Mouse (Mus musculus): ENCODE results near the gene Tmed10. TPM values are rescaled to one million over a fixed set of nuclear protein-coding genes. Genes with fewer than 3 reads are reported as not detected.
A peak's percentile ranks its signal among the peaks of the same experiment; 100 is the strongest.

The Tmed10 gene
- polyA plus RNA-seq (2014; fragmentation: Nextera tagmentation; extraction: Ambion mirVana): 266 and 279 TPM in 2 replicates

GRCm38 (mm10) chr12:85374561-85375272 lies at the start of gene Tmed10:
Gene Tmed10 (minus strand): TSS chr12:85374847.
- ATAC-seq (ENCODE audit: low FRiP score) (peak; percentile 96), DNase-seq (ENCODE audit: low spot score, missing footprints) (peak; percentile 98)
- Histone ChIP-seq H3K9ac (ENCODE audit: low read length) (peak within 1 kb of the TSS; percentile 93), H3K4me1 (ENCODE audit: control insufficient read depth, insufficient read depth, low read length) (peaks cover 11% of the 10 kb centered on the region; the same call in 1 of the 2 replicates), H3K36me3 (ENCODE audit: control insufficient read depth, insufficient read depth, low read length) (no peaks in the 10 kb centered on the region), H3K4me2 (peak within 1 kb of the TSS; percentile 63), H3K4me3 (ENCODE audit: low read depth, low read length) (peak within 1 kb of the TSS; percentile 94), H3K27me3 (ENCODE audit: control insufficient read depth, insufficient read depth, low read length) (no peaks in the 10 kb centered on the region), H3K9me3 (ENCODE audit: control insufficient read depth, low read length) (no peaks in the 10 kb centered on the region), H3K27ac (ENCODE audit: low read depth, low read length) (no peak within 1 kb of the TSS; the same call in 1 of the 2 replicates)
- WGBS: under 1% methylated on average over 37 of the region's 37 CpGs

DNA sequence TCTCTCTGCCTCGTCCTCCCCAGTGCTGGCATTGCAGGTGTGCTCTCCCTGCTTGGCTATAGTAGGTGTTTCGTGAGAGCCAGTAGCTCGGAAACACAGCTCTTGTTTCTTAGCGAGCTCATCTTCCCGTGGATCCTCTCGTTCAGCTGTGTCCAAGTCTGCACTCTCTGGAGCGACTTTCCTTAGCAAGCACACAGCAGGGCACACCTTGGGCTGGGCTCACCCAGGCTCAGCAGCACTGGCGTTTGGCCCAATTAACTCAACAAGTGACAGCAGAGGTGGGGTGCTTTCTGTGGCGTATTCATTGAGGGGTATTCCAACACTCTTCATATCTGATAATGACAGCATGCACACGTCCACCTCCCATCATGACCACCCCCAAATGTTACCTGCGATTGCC lies 48.6 kb upstream of the Tmed10 start:
- DNase-seq (ENCODE audit: low spot score, missing footprints): no peak
- Histone ChIP-seq H3K9ac (ENCODE audit: low read length) (no peak overlapping the region), H3K36me3 (ENCODE audit: control insufficient read depth, insufficient read depth, low read length) (no peaks in the 10 kb centered on the region), H3K27ac (ENCODE audit: low read depth, low read length) (no peak overlapping the region), H3K4me3 (ENCODE audit: low read depth, low read length) (no peak overlapping the region), H3K4me1 (ENCODE audit: control insufficient read depth, insufficient read depth, low read length) (no peaks in the 10 kb centered on the region), H3K4me2 (no peak overlapping the region), H3K27me3 (ENCODE audit: control insufficient read depth, insufficient read depth, low read length) (no peaks in the 10 kb centered on the region), H3K9me3 (ENCODE audit: control insufficient read depth, low read length) (no peaks in the 10 kb centered on the region)
- WGBS: 85% methylated on average over 11 of the region's 11 CpGs
- no peak for ATAC-seq (ENCODE audit: low FRiP score)

- no peak for DNase-seq (ENCODE audit: low spot score, missing footprints)
- 88% methylated on average over 8 of the region's 8 CpGs for WGBS
- Histone ChIP-seq H3K9me3 (ENCODE audit: control insufficient read depth, low read length) (no peaks in the 10 kb centered on the region), H3K9ac (ENCODE audit: low read length) (no peak overlapping the region), H3K4me2 (no peak overlapping the region), H3K4me3 (ENCODE audit: low read depth, low read length) (no peak overlapping the region), H3K4me1 (ENCODE audit: control insufficient read depth, insufficient read depth, low read length) (no peaks in the 10 kb centered on the region), H3K27me3 (ENCODE audit: control insufficient read depth, insufficient read depth, low read length) (no peaks in the 10 kb centered on the region), H3K27ac (ENCODE audit: low read depth, low read length) (no peak overlapping the region), H3K36me3 (ENCODE audit: control insufficient read depth, insufficient read depth, low read length) (no peaks in the 10 kb centered on the region)
- no peak for ATAC-seq (ENCODE audit: low FRiP score)
Measured at GRCm38 (mm10) chr12:85422536-85422935, 47.9 kb upstream of the Tmed10 start.

DNA sequence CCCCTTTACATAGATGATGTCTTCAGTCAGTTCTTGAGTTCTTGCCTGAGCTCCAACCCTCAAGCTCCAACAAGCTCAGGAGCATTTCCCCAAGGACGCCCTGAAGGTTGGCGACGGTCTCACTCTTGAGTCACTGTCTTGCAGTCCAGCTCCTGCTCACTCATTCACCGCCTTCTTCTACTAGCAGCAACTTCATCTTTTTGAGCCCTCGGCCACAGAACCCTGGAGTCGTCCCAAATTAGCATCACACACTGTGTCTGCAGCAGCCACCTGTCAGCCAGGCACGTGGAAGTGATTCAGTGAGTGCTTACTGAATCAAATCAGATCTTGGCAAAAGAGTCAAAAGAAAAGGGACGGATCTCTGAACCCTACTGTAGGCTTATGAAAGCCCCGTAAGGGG lies 46.3 kb upstream of the Tmed10 start:
- Histone ChIP-seq H3K27ac (ENCODE audit: low read depth, low read length) (no peak overlapping the region), H3K4me1 (ENCODE audit: control insufficient read depth, insufficient read depth, low read length) (no peaks in the 10 kb centered on the region)
- no peak for ATAC-seq (ENCODE audit: low FRiP score)

GRCm38 (mm10) chr12:85417845-85418244 lies 43.2 kb upstream of the Tmed10 start:
- Histone ChIP-seq H3K27me3 (ENCODE audit: control insufficient read depth, insufficient read depth, low read length) (no peaks in the 10 kb centered on the region), H3K4me2 (no peak overlapping the region), H3K4me3 (ENCODE audit: low read depth, low read length) (no peak overlapping the region), H3K9ac (ENCODE audit: low read length) (no peak overlapping the region), H3K9me3 (ENCODE audit: control insufficient read depth, low read length) (no peaks in the 10 kb centered on the region), H3K27ac (ENCODE audit: low read depth, low read length) (no peak overlapping the region), H3K36me3 (ENCODE audit: control insufficient read depth, insufficient read depth, low read length) (no peaks in the 10 kb centered on the region), H3K4me1 (ENCODE audit: control insufficient read depth, insufficient read depth, low read length) (no peaks in the 10 kb centered on the region)
- ATAC-seq (ENCODE audit: low FRiP score): no peak
- 88% methylated on average over 9 of the region's 9 CpGs for WGBS
- no peak for DNase-seq (ENCODE audit: low spot score, missing footprints)

More for the DNA sequence above, 46.3 kb upstream of the Tmed10 start:
- H3K9me3 ChIP-seq (ENCODE audit: control insufficient read depth, low read length): no peaks in the 10 kb centered on the region
- 80% methylated on average over 9 of the region's 9 CpGs for WGBS
- no peak for DNase-seq (ENCODE audit: low spot score, missing footprints)
- H3K4me3 ChIP-seq (ENCODE audit: low read depth, low read length): no peak overlapping the region
- H3K36me3 ChIP-seq (ENCODE audit: control insufficient read depth, insufficient read depth, low read length): no peaks in the 10 kb centered on the region
- H3K4me2 ChIP-seq: no peak overlapping the region
- no peaks in the 10 kb centered on the region for H3K27me3 ChIP-seq (ENCODE audit: control insufficient read depth, insufficient read depth, low read length)
- H3K9ac ChIP-seq (ENCODE audit: low read length): no peak overlapping the region

- no peaks in the 10 kb centered on the region for H3K27me3 ChIP-seq (ENCODE audit: control insufficient read depth, insufficient read depth, low read length)
- H3K9ac ChIP-seq (ENCODE audit: low read length): no peak overlapping the region
- ATAC-seq (ENCODE audit: low FRiP score) (no peak), DNase-seq (ENCODE audit: low spot score, missing footprints) (no peak)
- H3K9me3 ChIP-seq (ENCODE audit: control insufficient read depth, low read length): peaks cover 5% of the 10 kb centered on the region; the same call in 1 of the 2 replicates
- H3K4me1 ChIP-seq (ENCODE audit: control insufficient read depth, insufficient read depth, low read length): no peaks in the 10 kb centered on the region
- no peak overlapping the region for H3K27ac ChIP-seq (ENCODE audit: low read depth, low read length)
- no peak overlapping the region for H3K4me3 ChIP-seq (ENCODE audit: low read depth, low read length)
- no peak overlapping the region for H3K4me2 ChIP-seq
- WGBS: 87% methylated on average over 5 of the region's 5 CpGs
- H3K36me3 ChIP-seq (ENCODE audit: control insufficient read depth, insufficient read depth, low read length): no peaks in the 10 kb centered on the region
Measured at GRCm38 (mm10) chr12:85416298-85416697, 41.7 kb upstream of the Tmed10 start.

- H3K9ac ChIP-seq (ENCODE audit: low read length): no peak overlapping the region
- no peak for DNase-seq (ENCODE audit: low spot score, missing footprints)
- peaks cover 5% of the 10 kb centered on the region; the same call in 1 of the 2 replicates for H3K9me3 ChIP-seq (ENCODE audit: control insufficient read depth, low read length)
- H3K36me3 ChIP-seq (ENCODE audit: control insufficient read depth, insufficient read depth, low read length): no peaks in the 10 kb centered on the region
- H3K27me3 ChIP-seq (ENCODE audit: control insufficient read depth, insufficient read depth, low read length): no peaks in the 10 kb centered on the region
- H3K4me2 ChIP-seq: no peak overlapping the region
- 75% methylated on average over 3 of the region's 3 CpGs for WGBS
- no peak overlapping the region for H3K27ac ChIP-seq (ENCODE audit: low read depth, low read length)
- H3K4me3 ChIP-seq (ENCODE audit: low read depth, low read length): no peak overlapping the region
- no peaks in the 10 kb centered on the region for H3K4me1 ChIP-seq (ENCODE audit: control insufficient read depth, insufficient read depth, low read length)
- no peak for ATAC-seq (ENCODE audit: low FRiP score)
Measured at GRCm38 (mm10) chr12:85415876-85416275, 41.2 kb upstream of the Tmed10 start.

GRCm38 (mm10) chr12:85411136-85411535 lies 36.5 kb upstream of the Tmed10 start:
- no peak overlapping the region for H3K27ac ChIP-seq (ENCODE audit: low read depth, low read length)
- DNase-seq (ENCODE audit: low spot score, missing footprints) (no peak), ATAC-seq (ENCODE audit: low FRiP score) (no peak)
- H3K27me3 ChIP-seq (ENCODE audit: control insufficient read depth, insufficient read depth, low read length): no peaks in the 10 kb centered on the region
- no peaks in the 10 kb centered on the region for H3K36me3 ChIP-seq (ENCODE audit: control insufficient read depth, insufficient read depth, low read length)
- WGBS: 35% methylated on average over 2 of the region's 2 CpGs
- peaks cover 5% of the 10 kb centered on the region; the same call in 1 of the 2 replicates for H3K9me3 ChIP-seq (ENCODE audit: control insufficient read depth, low read length)
- H3K9ac ChIP-seq (ENCODE audit: low read length): no peak overlapping the region
- no peaks in the 10 kb centered on the region for H3K4me1 ChIP-seq (ENCODE audit: control insufficient read depth, insufficient read depth, low read length)
- no peak overlapping the region for H3K4me2 ChIP-seq
- no peak overlapping the region for H3K4me3 ChIP-seq (ENCODE audit: low read depth, low read length)

DNA sequence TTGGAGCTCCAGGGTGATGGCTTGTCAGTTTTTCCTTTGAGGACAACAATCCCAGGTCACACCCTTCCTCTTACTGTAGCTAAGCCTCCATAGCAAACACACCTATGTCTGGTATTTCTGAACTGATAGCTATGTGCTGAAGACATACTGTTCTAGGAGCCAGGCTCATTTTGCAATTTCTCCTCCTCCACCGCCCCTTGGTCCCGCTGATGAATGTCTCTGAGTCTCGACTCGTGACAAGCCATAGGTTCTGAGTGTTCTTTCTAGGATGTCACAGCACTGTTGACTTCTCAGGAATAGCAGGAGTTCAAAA lies 23.3 kb upstream of the Tmed10 start:
- Histone ChIP-seq H3K27me3 (ENCODE audit: control insufficient read depth, insufficient read depth, low read length) (no peaks in the 10 kb centered on the region), H3K9me3 (ENCODE audit: control insufficient read depth, low read length) (no peaks in the 10 kb centered on the region), H3K36me3 (ENCODE audit: control insufficient read depth, insufficient read depth, low read length) (no peaks in the 10 kb centered on the region), H3K9ac (ENCODE audit: low read length) (no peak overlapping the region), H3K4me1 (ENCODE audit: control insufficient read depth, insufficient read depth, low read length) (no peaks in the 10 kb centered on the region), H3K27ac (ENCODE audit: low read depth, low read length) (no peak overlapping the region), H3K4me2 (no peak overlapping the region), H3K4me3 (ENCODE audit: low read depth, low read length) (no peak overlapping the region)
- DNase-seq (ENCODE audit: low spot score, missing footprints): no peak
- 84% methylated on average over 4 of the region's 4 CpGs for WGBS
- no peak for ATAC-seq (ENCODE audit: low FRiP score)
